Mouse (Mus musculus): ENCODE data around the gene Ccr1. TPM values are rescaled to one million over a fixed set of nuclear protein-coding genes. Genes with fewer than 3 reads are reported as not detected.

Ccr1 gene
- polyA plus RNA-seq, 1 experiment from 2014 or later, result 2.8 TPM

DNA sequence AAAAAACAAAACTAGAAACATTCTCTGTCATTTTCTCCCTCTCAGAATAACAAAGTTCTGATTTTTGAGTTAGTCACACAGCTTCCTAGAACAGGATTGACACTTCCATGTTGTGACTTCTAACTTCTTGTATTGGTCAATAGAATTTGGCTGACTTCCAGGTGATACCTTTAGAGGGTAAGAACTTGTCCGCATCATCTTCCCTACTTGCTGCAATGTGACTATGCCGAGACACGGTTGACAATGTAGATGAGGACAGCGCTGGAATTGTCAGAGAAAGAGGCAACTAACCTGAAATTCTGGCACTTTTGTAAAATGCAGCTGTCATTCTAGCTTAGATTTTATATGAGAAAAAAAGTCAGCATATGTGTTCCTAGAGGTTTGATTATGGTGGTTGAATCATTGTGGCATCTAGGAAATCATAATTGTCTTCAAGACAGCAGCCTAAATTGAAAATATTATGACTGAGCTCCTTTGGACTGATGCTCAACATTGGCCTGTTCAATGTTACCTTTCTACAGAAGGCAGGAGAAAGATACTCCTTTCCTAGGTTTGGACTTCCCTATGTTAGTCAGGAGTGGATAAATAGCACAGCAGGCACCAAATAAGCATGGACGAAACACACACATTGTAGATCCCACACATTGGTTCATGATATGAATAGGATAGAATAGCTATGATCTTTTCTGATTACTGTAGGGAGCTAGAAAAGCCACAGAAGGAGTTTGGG lies 34.6 kb downstream of the Ccr1 start:
- Histone ChIP-seq H3K36me3 (ENCODE audit: insufficient read depth, low read length) (no peaks in the 10 kb centered on the region), H3K27me3 (ENCODE audit: insufficient read depth, low read length) (no peaks in the 10 kb centered on the region), H3K4me1 (replicated peaks; ENCODE audit: insufficient read depth, low read length) (no peaks in the 10 kb centered on the region), H3K9ac (ENCODE audit: low read depth, low read length) (no peak overlapping the region), H3K4me3 (replicated peaks; ENCODE audit: low read depth, low read length) (no peak overlapping the region), H3K4me2 (ENCODE audit: low read length) (no peak overlapping the region), H3K9me3 (replicated peaks; ENCODE audit: low read length) (no peaks in the 10 kb centered on the region), H3K27ac (no peak overlapping the region)
- WGBS, result 92% methylated on average over 5 of the region's 5 CpGs
- no peak for DNase-seq (ENCODE audit: low spot score)
- TF ChIP-seq CTCF (IDR thresholded peaks at IDR 0.05; ENCODE audit: low read depth), result no peak
- ATAC-seq (replicated peaks; ENCODE audit: low FRiP score, low read depth), result no peak

GRCm38 (mm10) chr9:123932911-123933675 lies 35.4 kb downstream of the Ccr1 start:
- 89% methylated on average over 19 of the region's 19 CpGs for WGBS
- no peaks in the 10 kb centered on the region; the same call in 1 of the 2 replicates for H3K4me1 ChIP-seq (replicated peaks; ENCODE audit: insufficient read depth, low read length)
- no peak overlapping the region for H3K4me3 ChIP-seq (replicated peaks; ENCODE audit: low read depth, low read length)
- H3K27me3 ChIP-seq (ENCODE audit: insufficient read depth, low read length), result no peaks in the 10 kb centered on the region
- H3K27ac ChIP-seq, result no peak overlapping the region
- no peak overlapping the region for H3K4me2 ChIP-seq (ENCODE audit: low read length)
- H3K36me3 ChIP-seq (ENCODE audit: insufficient read depth, low read length), result no peaks in the 10 kb centered on the region
- no peak for TF ChIP-seq CTCF (IDR thresholded peaks at IDR 0.05; ENCODE audit: low read depth)
- H3K9ac ChIP-seq (ENCODE audit: low read depth, low read length), result no peak overlapping the region
- no peaks in the 10 kb centered on the region for H3K9me3 ChIP-seq (replicated peaks; ENCODE audit: low read length)
- no peak for ATAC-seq (replicated peaks; ENCODE audit: low FRiP score, low read depth)
- DNase-seq (ENCODE audit: low spot score), result no peak

DNA sequence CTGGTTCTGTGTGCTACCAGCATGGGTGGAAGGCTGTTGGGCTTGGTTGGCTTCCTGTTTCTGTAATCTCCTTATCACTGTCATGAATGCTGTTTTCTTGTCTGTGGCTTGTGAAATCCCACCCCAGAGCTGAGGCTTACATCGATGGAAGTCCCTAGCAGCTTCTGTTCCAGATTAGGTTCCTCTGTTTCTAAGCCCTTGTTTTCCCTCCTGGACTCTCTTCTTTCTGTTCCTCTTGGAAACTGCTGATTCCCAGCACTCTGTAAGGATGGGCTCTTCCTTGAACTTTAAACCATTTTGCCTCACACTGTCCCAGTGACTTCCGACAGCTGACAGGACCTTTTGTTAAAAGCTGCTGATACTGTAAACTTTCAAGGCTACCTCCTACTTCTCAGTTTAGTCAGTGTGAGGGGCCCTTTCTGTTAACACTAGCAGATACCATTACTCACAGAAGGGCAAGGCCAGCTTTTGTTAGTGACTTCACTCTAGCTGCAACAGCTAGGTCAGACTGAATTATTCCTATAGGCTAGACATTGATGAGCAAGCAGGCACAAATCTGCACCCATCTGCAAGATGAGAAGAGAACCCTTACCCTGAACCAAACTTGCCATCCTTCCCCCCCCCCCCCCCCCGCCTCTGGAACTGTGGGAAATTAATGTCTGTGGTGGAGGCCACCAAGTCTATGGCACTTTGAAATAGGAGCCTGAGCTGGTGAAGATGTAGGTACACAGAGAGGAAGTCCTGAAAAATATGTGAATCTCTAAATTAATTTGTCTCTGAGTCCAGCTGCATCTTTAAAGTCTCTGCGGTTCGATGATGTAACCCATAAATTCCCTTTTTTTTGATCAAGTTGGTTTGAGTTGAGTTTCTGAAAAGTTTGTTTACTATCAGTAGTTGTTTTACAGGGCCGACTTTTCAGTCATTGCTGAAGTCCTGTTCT lies 36.5 kb downstream of the Ccr1 start:
- Histone ChIP-seq H3K27ac (no peak overlapping the region), H3K36me3 (ENCODE audit: insufficient read depth, low read length) (no peaks in the 10 kb centered on the region), H3K4me2 (ENCODE audit: low read length) (no peak overlapping the region), H3K4me3 (replicated peaks; ENCODE audit: low read depth, low read length) (no peak overlapping the region), H3K4me1 (replicated peaks; ENCODE audit: insufficient read depth, low read length) (no peaks in the 10 kb centered on the region; the same call in 1 of the 2 replicates), H3K9ac (ENCODE audit: low read depth, low read length) (no peak overlapping the region), H3K27me3 (ENCODE audit: insufficient read depth, low read length) (no peaks in the 10 kb centered on the region), H3K9me3 (replicated peaks; ENCODE audit: low read length) (no peaks in the 10 kb centered on the region)
- ATAC-seq (replicated peaks; ENCODE audit: low FRiP score, low read depth) (no peak), DNase-seq (ENCODE audit: low spot score) (no peak)
- TF ChIP-seq CTCF (IDR thresholded peaks at IDR 0.05; ENCODE audit: low read depth), result no peak
- 69% methylated on average over 5 of the region's 6 CpGs for WGBS

- Histone ChIP-seq H3K9me3 (replicated peaks; ENCODE audit: low read length) (no peaks in the 10 kb centered on the region), H3K4me2 (ENCODE audit: low read length) (no peak overlapping the region), H3K27ac (no peak overlapping the region), H3K9ac (ENCODE audit: low read depth, low read length) (no peak overlapping the region), H3K36me3 (ENCODE audit: insufficient read depth, low read length) (no peaks in the 10 kb centered on the region), H3K4me3 (replicated peaks; ENCODE audit: low read depth, low read length) (no peak overlapping the region), H3K27me3 (ENCODE audit: insufficient read depth, low read length) (no peaks in the 10 kb centered on the region), H3K4me1 (replicated peaks; ENCODE audit: insufficient read depth, low read length) (no peaks in the 10 kb centered on the region; the same call in 1 of the 2 replicates)
- no peak for DNase-seq (ENCODE audit: low spot score)
- TF ChIP-seq CTCF (IDR thresholded peaks at IDR 0.05; ENCODE audit: low read depth), result no peak
- no peak for ATAC-seq (replicated peaks; ENCODE audit: low FRiP score, low read depth)
- WGBS, result 95% methylated on average over 3 of the region's 3 CpGs
Observed at GRCm38 (mm10) chr9:123930926-123931325, 37.6 kb downstream of the Ccr1 start.

GRCm38 (mm10) chr9:123930476-123930875 lies 38.0 kb downstream of the Ccr1 start:
- Histone ChIP-seq H3K36me3 (ENCODE audit: insufficient read depth, low read length) (no peaks in the 10 kb centered on the region), H3K4me1 (replicated peaks; ENCODE audit: insufficient read depth, low read length) (no peaks in the 10 kb centered on the region; the same call in 1 of the 2 replicates), H3K27ac (no peak overlapping the region), H3K4me3 (replicated peaks; ENCODE audit: low read depth, low read length) (no peak overlapping the region), H3K27me3 (ENCODE audit: insufficient read depth, low read length) (no peaks in the 10 kb centered on the region), H3K9me3 (replicated peaks; ENCODE audit: low read length) (no peaks in the 10 kb centered on the region), H3K9ac (ENCODE audit: low read depth, low read length) (no peak overlapping the region), H3K4me2 (ENCODE audit: low read length) (no peak overlapping the region)
- ATAC-seq (replicated peaks; ENCODE audit: low FRiP score, low read depth) (no peak), DNase-seq (ENCODE audit: low spot score) (no peak)
- no peak for TF ChIP-seq CTCF (IDR thresholded peaks at IDR 0.05; ENCODE audit: low read depth)
- 78% methylated on average over 3 of the region's 3 CpGs for WGBS

- H3K4me2 ChIP-seq (ENCODE audit: low read length), result no peak overlapping the region
- no peaks in the 10 kb centered on the region for H3K9me3 ChIP-seq (replicated peaks; ENCODE audit: low read length)
- no peak for TF ChIP-seq CTCF (IDR thresholded peaks at IDR 0.05; ENCODE audit: low read depth)
- 74% methylated on average over 4 of the region's 4 CpGs for WGBS
- no peaks in the 10 kb centered on the region; the same call in 1 of the 2 replicates for H3K4me1 ChIP-seq (replicated peaks; ENCODE audit: insufficient read depth, low read length)
- H3K27me3 ChIP-seq (ENCODE audit: insufficient read depth, low read length), result no peaks in the 10 kb centered on the region
- no peaks in the 10 kb centered on the region for H3K36me3 ChIP-seq (ENCODE audit: insufficient read depth, low read length)
- H3K27ac ChIP-seq, result no peak overlapping the region
- H3K4me3 ChIP-seq (replicated peaks; ENCODE audit: low read depth, low read length), result no peak overlapping the region
- DNase-seq (ENCODE audit: low spot score) (no peak), ATAC-seq (replicated peaks; ENCODE audit: low FRiP score, low read depth) (no peak)
- H3K9ac ChIP-seq (ENCODE audit: low read depth, low read length), result no peak overlapping the region
Observed at GRCm38 (mm10) chr9:123929936-123930335, 38.6 kb downstream of the Ccr1 start.
